Mouse (Mus musculus) embryonic fibroblast, embryonic 13.5 days (primary cell): ENCODE measurements around the gene Pfn4.

Experiments used
- CTCF ChIP-seq: IDR thresholded peaks from 2 replicates; pipeline ENCODE4 v1.5.1; 2011; ENCODE audit warnings: mild to moderate bottlenecking, control low read depth, low read length, moderate library complexity, borderline replicate concordance; ENCODE audit not compliant: insufficient read depth
- POLR2A ChIP-seq: IDR thresholded peaks from 2 replicates; pipeline ENCODE4 v1.6.1; 2011; ENCODE audit warnings: low read depth, mild to moderate bottlenecking, control low read depth, low read length, moderate library complexity

DNA sequence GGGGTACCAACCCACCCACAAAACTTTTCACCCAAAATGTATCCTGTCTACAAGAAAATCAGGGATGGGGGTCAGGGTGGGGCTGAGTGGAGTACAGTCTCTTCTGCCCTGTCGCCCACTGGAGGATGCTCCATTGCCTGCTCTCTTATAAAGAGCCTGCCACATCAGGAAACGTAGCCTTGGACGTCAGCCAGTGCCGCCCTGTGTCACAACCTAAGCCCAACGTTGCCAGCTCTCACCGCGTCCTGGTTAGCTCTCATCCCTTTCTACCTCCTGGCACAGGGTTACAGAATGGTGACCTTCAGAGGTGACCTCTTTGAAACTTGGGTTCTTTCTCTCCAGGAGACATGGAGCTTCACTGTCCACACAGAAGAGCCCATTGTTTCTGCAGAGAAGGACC lies 28.0 kb upstream of the Pfn4 start:
- TF ChIP-seq CTCF (no peak), POLR2A (no peak)
